Mouse (Mus musculus): ENCODE results near the gene Myh8.

- TF ChIP-seq CTCF (IDR thresholded peaks at IDR 0.05; ENCODE audit: borderline replicate concordance, control insufficient read depth, extremely low read depth, insufficient read depth, low read length, poor library complexity) (no peak), POLR2A (IDR thresholded peaks at IDR 0.05; ENCODE audit: control insufficient read depth, extremely low read depth, insufficient read depth, low read length, poor library complexity) (no peak)
These were observed 41.1 kb upstream of the Myh8 start for GRCm38 (mm10) chr11:67235639-67236358.

All from thymus, adult 2 months (tissue).